Mouse (Mus musculus): Measurements from ENCODE around the gene Sympk. TPM values are rescaled to one million over a fixed set of nuclear protein-coding genes. Genes with fewer than 3 reads are reported as not detected.

The Sympk gene
- total RNA-seq, 2 experiments from 2014 or later: 126 to 133 TPM

- no peak for DNase-seq (ENCODE audit: extremely low spot score in 1 of 2, low spot score in 2 of 2)
- no peak overlapping the region for H3K4me3 ChIP-seq
- intact Hi-C loops (cut with DNase I): loop anchor here (10.0 kb wide), 1 partner anchor 714 kb away; the partner anchor contains the start of gene Tomm40
Measured at GRCm38 (mm10) chr7:19000421-19000820, 23.8 kb upstream of the Sympk start.

DNA sequence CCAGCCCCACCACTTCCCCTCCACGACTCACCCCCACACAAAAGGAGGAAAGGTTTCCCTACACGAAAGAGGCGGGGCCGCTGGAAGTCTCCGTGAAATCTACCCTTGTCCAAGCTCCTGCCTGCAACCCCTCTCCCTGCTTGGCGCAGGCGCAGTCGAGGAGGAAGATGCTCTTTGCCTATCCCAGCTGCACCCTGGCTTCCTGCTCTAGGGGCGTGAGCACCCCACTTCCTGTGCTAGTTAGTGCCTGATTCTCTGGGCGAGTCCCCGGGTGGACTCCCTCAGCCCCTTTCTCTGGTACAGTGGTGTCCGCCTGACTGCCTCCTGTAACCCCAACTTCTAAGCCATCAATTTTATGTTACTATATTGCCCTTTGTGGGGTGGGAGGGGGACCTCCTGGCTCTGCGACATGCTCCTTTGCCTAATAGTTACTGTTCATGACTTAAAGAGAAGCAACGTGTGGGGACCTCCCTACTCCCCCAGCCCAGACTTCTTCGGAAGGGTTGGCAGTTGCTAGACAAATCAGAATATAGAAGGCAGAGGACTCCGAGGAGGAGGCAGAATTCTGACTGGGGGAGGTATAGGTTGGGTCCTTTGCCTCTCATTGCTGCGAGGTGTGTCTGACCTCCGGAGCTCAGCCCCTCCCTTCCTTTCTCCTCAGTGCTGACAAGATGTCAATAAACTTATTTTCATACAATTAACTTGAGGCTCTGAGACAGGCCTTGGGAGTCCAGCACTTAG, 22.9 kb upstream of the Sympk start:
- Histone ChIP-seq H3K27ac (peak overlapping the region; percentile 5), H3K4me3 (no peak overlapping the region)
- no peak for TF ChIP-seq CTCF (IDR thresholded peaks at IDR 0.05)
- DNase-seq (ENCODE audit: extremely low spot score in 1 of 2, low spot score in 2 of 2): no peak
- intact Hi-C loops (cut with DNase I): loop anchor here (10.0 kb wide), 1 partner anchor 714 kb away; the partner anchor contains the start of gene Tomm40

More at GRCm38 (mm10) chr7:19000421-19000820, 23.8 kb upstream of the Sympk start:
- no peak overlapping the region for H3K27ac ChIP-seq
- TF ChIP-seq CTCF (IDR thresholded peaks at IDR 0.05): no peak

GRCm38 (mm10) chr7:19001807-19002085, 22.4 kb upstream of the Sympk start:
- peak overlapping the region; percentile 94 for H3K27ac ChIP-seq
- DNase-seq (ENCODE audit: extremely low spot score in 1 of 2, low spot score in 2 of 2): no peak
- no peak for TF ChIP-seq CTCF (IDR thresholded peaks at IDR 0.05)
- intact Hi-C loops (cut with DNase I): loop anchor here (1.0 to 10.0 kb wide), 2 partner anchors 10 to 713 kb away; partner anchors contain the start of genes Mypop and Tomm40
- no peak overlapping the region for H3K4me3 ChIP-seq

GRCm38 (mm10) chr7:19002115-19002514, 22.1 kb upstream of the Sympk start:
- peak overlapping the region; percentile 94 for H3K27ac ChIP-seq
- intact Hi-C loops (cut with DNase I): loop anchor here (1.0 to 10.0 kb wide), 2 partner anchors 11 to 713 kb away; partner anchors contain the start of genes Mypop and Tomm40

GRCm38 (mm10) chr7:19002848-19003498, 21.2 kb upstream of the Sympk start:
- intact Hi-C loops (cut with DNase I): loop anchor here (1.0 to 10.0 kb wide), 2 partner anchors 12 to 712 kb away; partner anchors contain the start of genes Mypop and Tomm40
- Histone ChIP-seq H3K4me3 (peak overlapping the region; percentile 46), H3K27ac (peak overlapping the region; percentile 94)
- TF ChIP-seq CTCF (IDR thresholded peaks at IDR 0.05): no peak
- DNase-seq (ENCODE audit: extremely low spot score in 1 of 2, low spot score in 2 of 2): peak; percentile 71 to 76

More at GRCm38 (mm10) chr7:19002115-19002514, 22.1 kb upstream of the Sympk start:
- TF ChIP-seq CTCF (IDR thresholded peaks at IDR 0.05): no peak
- H3K4me3 ChIP-seq: no peak overlapping the region
- peak in 1 of 2 experiments; percentile 9 for DNase-seq (ENCODE audit: extremely low spot score in 1 of 2, low spot score in 2 of 2)

GRCm38 (mm10) chr7:19003902-19004630, 20.1 kb upstream of the Sympk start, which contains the start of gene Irf2bp1:
Gene Irf2bp1, plus strand, starts transcription at chr7:19004044.
- TF ChIP-seq CTCF (IDR thresholded peaks at IDR 0.05): no peak
- intact Hi-C loops (cut with DNase I): loop anchor here (10.0 kb wide), 1 partner anchor 711 kb away; the partner anchor contains the start of gene Tomm40
- Histone ChIP-seq H3K4me3 (peak within 1 kb of the TSS; percentile 88), H3K27ac (peak within 1 kb of the TSS; percentile 94)
- DNase-seq (ENCODE audit: extremely low spot score in 1 of 2, low spot score in 2 of 2): peak; percentile 93 to 94

- Histone ChIP-seq H3K4me3 (peak overlapping the region; percentile 88), H3K27ac (peak overlapping the region; percentile 93)
- no peak for TF ChIP-seq CTCF (IDR thresholded peaks at IDR 0.05)
- DNase-seq (ENCODE audit: extremely low spot score in 1 of 2, low spot score in 2 of 2): no peak
- intact Hi-C loops (cut with DNase I): loop anchor here (10.0 kb wide), 1 partner anchor 710 kb away; the partner anchor contains the start of gene Tomm40
Measured at GRCm38 (mm10) chr7:19004631-19005079, 19.5 kb upstream of the Sympk start.

DNA sequence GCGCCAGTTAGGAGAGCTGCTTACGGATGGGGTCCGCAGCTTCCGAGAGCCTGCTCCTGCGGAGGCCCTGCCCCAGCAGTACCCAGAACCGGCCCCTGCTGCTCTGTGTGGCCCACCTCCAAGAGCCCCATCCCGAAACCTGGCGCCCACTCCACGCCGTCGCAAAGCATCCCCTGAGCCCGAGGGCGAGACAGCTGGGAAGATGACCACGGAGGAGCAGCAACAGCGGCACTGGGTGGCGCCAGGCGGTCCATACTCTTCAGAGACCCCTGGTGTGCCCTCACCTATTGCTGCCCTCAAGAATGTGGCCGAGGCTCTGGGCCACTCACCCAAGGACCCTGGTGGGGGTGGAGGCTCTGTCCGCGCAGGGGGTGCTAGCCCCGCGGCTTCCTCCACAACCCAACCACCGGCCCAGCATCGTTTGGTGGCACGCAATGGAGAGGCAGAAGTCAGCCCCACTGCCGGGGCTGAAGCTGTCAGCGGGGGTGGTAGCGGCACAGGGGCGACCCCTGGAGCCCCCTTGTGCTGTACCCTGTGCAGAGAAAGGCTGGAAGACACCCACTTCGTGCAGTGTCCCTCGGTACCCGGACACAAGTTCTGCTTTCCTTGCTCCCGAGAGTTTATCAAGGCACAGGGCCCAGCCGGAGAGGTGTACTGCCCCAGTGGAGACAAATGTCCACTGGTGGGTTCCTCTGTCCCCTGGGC, 18.6 kb upstream of the Sympk start:
- TF ChIP-seq CTCF (IDR thresholded peaks at IDR 0.05): no peak
- H3K27ac ChIP-seq: no peak overlapping the region
- H3K4me3 ChIP-seq: no peak overlapping the region
- no peak for DNase-seq (ENCODE audit: extremely low spot score in 1 of 2, low spot score in 2 of 2)
- intact Hi-C loops (cut with DNase I): loop anchor here (2.0 to 10.0 kb wide), 2 partner anchors 17 to 709 kb away; partner anchors contain the start of genes Foxa3 and Tomm40

DNA sequence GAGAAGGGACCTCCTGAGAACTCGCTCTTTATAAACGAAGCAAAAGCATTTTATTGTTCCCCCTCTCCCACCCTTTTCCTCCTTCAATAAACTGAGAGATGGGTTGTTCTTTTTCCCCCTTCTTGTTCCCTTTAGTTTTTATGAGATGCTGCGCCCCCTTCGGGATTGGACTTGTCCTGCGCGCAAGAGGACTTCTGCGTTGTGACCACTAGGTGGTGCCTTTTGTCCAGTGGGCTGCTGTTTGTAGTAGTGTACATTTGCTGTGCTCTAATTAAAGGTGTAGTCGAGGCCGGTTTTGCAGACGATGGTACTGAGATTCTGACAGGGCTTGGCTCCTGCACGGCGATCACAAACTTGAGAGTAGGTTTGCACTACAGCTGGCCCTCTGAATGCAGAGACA, 17.7 kb upstream of the Sympk start:
- peak; percentile 99 for TF ChIP-seq CTCF (IDR thresholded peaks at IDR 0.05)
- intact Hi-C loops (cut with DNase I): loop anchor here (2.0 to 10.0 kb wide), 2 partner anchors 16 to 708 kb away; partner anchors contain the start of genes Foxa3 and Tomm40
- Histone ChIP-seq H3K4me3 (no peak overlapping the region), H3K27ac (no peak overlapping the region)
- DNase-seq (ENCODE audit: extremely low spot score in 1 of 2, low spot score in 2 of 2): peak; percentile 81 to 84

DNA sequence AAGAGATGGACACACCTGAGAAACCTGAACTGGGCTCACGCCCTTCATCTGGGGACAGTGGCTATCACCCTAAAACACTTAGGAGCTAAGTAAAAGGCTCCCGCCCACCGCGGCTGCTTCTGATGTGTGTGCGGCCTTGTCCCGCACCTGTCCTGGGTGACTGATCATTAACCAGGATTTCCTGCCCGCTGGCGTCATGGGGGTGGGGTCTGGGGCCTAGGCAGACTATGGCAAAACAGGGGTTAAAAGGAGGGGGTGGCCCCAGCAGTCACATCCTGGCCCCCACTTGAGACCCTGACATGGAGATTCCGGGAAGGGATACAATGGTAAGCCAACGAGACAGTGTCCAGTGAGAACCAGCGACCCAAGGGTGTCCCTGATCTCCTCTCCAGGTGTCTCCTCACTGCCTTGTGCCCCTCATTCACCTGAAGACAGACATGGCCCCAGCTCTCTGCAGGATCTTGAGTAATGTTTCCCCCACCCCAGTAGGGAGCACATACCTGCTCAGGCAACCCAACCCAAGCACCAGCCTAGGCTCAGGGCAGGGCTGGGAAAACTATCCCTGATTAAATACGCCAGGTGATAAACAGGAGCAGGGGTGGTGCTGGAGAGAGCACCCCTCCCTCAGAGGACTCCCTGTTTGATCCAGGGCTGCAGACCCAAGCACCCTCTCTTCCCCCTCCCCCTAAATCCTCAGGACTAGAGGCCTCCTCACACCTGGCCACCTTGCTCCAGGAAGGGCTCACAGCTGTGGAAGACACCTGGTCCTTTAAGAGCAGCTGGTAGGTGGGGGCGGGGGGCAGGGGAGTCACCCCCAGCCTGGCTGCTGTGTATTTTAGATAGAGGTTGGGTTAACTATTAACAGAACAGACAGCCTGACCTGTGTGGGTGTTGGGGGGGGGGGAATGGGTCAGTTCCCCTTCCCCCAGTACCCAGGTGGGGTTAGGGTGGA, 16.9 kb upstream of the Sympk start:
- Histone ChIP-seq H3K27ac (no peak overlapping the region), H3K4me3 (no peak overlapping the region)
- DNase-seq (ENCODE audit: extremely low spot score in 1 of 2, low spot score in 2 of 2): no peak
- intact Hi-C loops (cut with DNase I): loop anchor here (2.0 to 10.0 kb wide), 2 partner anchors 15 to 707 kb away; partner anchors contain the start of genes Foxa3 and Tomm40
- TF ChIP-seq CTCF (IDR thresholded peaks at IDR 0.05): no peak

All from left cerebral cortex, adult 2 months (tissue).